Mouse (Mus musculus) kidney, embryonic 14.5 days (tissue): Measurements from ENCODE around the gene Aifm1. TPM values are rescaled to one million over a fixed set of nuclear protein-coding genes. Genes with fewer than 3 reads are reported as not detected.

Experiments
- ATAC-seq: fragments of 200-750 bp; cut with Nextera tagmentation; 2 replicates; pipeline ENCODE4 v1.8.0; 2017; ENCODE audit warnings: moderate number of reproducible peaks, mild to moderate bottlenecking, moderate TSS enrichment, moderate library complexity; ENCODE audit not compliant: low FRiP score, low TSS enrichment
- H3K27ac ChIP-seq: fragments of 300-500 bp; sonication (generic); 2 replicates; pipeline ENCODE4 v1.5.1; 2014; ENCODE audit warnings: low read depth, mild to moderate bottlenecking, low read length, moderate library complexity, mixed read lengths
- H3K27me3 ChIP-seq: fragments of 300-500 bp; sonication (generic); 2 replicates; pipeline ENCODE4 v1.6.1; 2014; ENCODE audit warnings: mild to moderate bottlenecking, low read length; ENCODE audit not compliant: control insufficient read depth, insufficient read depth
- H3K36me3 ChIP-seq: fragments of 300-500 bp; sonication (generic); 2 replicates; pipeline ENCODE4 v1.6.1; 2014; ENCODE audit warnings: low read length, mixed read lengths; ENCODE audit not compliant: control insufficient read depth, insufficient read depth
- H3K4me1 ChIP-seq: fragments of 300-500 bp; sonication (generic); 2 replicates; pipeline ENCODE4 v1.6.1; 2014; ENCODE audit warnings: low read length, mixed read lengths; ENCODE audit not compliant: control insufficient read depth, insufficient read depth
- H3K4me2 ChIP-seq: fragments of 300-500 bp; sonication (generic); replicated peaks from 2 replicates; pipeline ENCODE4 v1.6.1; 2014; ENCODE audit warnings: low read depth, mild to moderate bottlenecking, low read length
- H3K4me3 ChIP-seq: fragments of 300-500 bp; sonication (generic); 2 replicates; pipeline ENCODE4 v1.5.1; 2014; ENCODE audit warnings: mild to moderate bottlenecking, low read length
- H3K9ac ChIP-seq: fragments of 300-500 bp; sonication (generic); 2 replicates; pipeline ENCODE4 v1.6.1; 2014; ENCODE audit warnings: low read depth, mild to moderate bottlenecking, low read length, moderate library complexity
- H3K9me3 ChIP-seq: fragments of 300-500 bp; sonication (generic); 2 replicates; pipeline ENCODE4 v1.6.1; 2016; ENCODE audit warnings: low read length; ENCODE audit not compliant: control insufficient read depth
- WGBS: fragments of 180-500 bp; shearing (Covaris S2); extraction: QIAGEN DNeasy Blood & Tissue Kit; methylation state at CpG from one replicate; pipeline ENCODE4 v1.1.7; 2014; 5-methylcytosine and 5-hydroxymethylcytosine counted together
- polyA plus RNA-seq: library from polyadenylated mRNA; unstranded; fragments of >200 nt; fragmentation: Nextera tagmentation; extraction: Ambion mirVana; gene quantifications from 2 replicates; pipeline ENCODE4 v1.2.1, GENCODE M21; 2014

The Aifm1 gene
- polyA plus RNA-seq, 1 experiment from 2014 or later, result 72.8 TPM

DNA sequence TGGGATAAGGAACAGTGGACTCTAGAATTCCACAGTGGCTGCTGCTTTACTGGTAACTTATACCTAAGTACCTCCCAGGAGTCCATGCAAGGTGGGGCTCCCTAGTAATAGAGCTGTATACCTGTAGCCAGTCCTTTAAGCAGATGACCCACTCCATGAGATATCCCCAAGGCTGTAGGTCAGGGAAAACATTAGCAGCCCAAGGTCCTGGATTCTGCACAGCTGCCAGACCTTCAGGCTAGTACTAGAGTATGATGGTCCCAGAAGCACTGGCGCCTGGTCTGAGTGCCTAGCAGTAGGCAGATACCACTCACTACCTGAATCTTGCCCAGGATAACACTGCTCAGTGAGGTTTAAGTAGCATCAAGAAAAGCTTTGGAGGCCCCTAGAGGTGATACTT, 79.1 kb downstream of the Aifm1 start:
- H3K27ac ChIP-seq, result no peak overlapping the region
- WGBS, result 79% methylated on average over 1 of the region's 1 CpGs
- H3K9ac ChIP-seq, result no peak overlapping the region
- H3K4me3 ChIP-seq, result no peak overlapping the region
- H3K4me2 ChIP-seq, result no peak overlapping the region
- no peaks in the 10 kb centered on the region for H3K36me3 ChIP-seq
- peaks cover 12% of the 10 kb centered on the region; the same call in 1 of the 2 replicates for H3K4me1 ChIP-seq
- no peaks in the 10 kb centered on the region for H3K27me3 ChIP-seq
- no peaks in the 10 kb centered on the region for H3K9me3 ChIP-seq
- ATAC-seq, result no peak

DNA sequence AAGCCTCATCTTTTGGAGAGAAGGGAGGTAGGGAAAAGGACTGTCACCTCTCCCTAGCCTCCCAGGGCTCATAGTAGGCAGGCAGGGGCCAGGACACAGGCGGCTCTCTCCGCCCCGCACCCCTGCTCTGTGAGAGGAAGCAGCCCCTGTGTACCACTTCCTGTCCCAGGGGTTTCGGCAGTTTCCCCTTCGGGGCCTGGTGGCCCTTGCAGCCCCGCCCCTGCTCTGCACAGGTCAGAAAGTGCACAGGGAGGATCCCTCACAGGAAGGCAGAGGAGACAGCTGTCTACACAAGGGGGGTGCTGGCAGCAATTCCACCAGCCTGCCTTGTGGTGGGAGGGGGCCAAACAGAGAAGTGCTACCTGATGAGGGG, 79.8 kb downstream of the Aifm1 start:
- no peaks in the 10 kb centered on the region for H3K27me3 ChIP-seq
- no peak overlapping the region for H3K27ac ChIP-seq
- ATAC-seq, result peak; percentile 78
- WGBS, result 44% methylated on average over 6 of the region's 6 CpGs
- no peaks in the 10 kb centered on the region for H3K9me3 ChIP-seq
- no peaks in the 10 kb centered on the region for H3K36me3 ChIP-seq
- H3K4me3 ChIP-seq, result no peak overlapping the region
- H3K4me2 ChIP-seq, result no peak overlapping the region; the same call in 1 of the 2 replicates
- H3K4me1 ChIP-seq, result peaks cover 7% of the 10 kb centered on the region; the same call in 1 of the 2 replicates
- H3K9ac ChIP-seq, result no peak overlapping the region

DNA sequence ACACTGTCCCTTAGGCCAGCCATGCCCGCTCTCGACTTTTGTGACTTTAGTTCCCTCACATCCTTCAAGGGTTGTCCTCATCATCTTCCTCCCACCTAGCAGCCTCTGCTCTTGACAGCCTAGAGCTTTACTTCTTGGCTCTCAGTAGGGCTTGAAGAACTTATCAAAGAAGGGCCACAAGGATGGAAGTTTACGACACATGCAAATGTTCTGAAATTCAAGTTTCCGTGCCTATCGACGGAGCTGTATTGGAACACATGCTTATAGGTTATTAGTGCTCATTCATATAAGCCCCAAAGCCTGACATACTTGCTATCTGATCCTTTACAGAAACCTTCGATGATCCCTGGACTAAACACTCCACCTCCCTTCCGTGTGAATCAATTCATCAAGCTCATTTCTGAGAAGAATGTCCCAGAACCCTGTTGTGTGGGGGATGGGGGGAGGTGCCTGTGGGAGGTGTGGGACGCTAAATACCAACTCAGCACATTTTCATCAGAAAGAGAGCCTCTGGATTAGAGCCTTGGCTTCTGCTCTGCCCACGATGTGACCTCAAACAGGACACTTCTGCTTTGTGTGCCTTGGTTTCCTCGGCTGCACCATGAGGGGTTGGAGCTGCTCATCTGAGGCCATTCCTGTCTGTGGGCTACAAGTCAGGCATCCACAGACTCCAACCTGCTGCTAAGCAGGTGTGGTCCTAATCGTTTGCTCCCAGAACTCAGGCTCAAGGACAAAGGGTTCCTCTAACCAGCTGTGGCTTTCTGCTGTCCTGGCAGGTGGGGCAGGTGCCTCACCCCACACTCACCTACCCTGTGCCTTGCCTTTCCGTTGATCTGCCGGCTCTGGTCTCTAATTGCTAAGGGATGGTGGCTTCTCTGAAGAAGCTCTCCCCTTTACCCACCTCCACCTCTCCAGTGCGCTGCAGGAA, 80.5 kb downstream of the Aifm1 start:
- H3K36me3 ChIP-seq, result no peaks in the 10 kb centered on the region
- H3K27me3 ChIP-seq, result no peaks in the 10 kb centered on the region
- H3K9me3 ChIP-seq, result no peaks in the 10 kb centered on the region
- no peak overlapping the region for H3K4me2 ChIP-seq
- 62% methylated on average over 15 of the region's 15 CpGs for WGBS
- peaks cover 7% of the 10 kb centered on the region; the same call in 1 of the 2 replicates for H3K4me1 ChIP-seq
- ATAC-seq, result no peak
- H3K27ac ChIP-seq, result no peak overlapping the region
- no peak overlapping the region for H3K4me3 ChIP-seq
- no peak overlapping the region for H3K9ac ChIP-seq

DNA sequence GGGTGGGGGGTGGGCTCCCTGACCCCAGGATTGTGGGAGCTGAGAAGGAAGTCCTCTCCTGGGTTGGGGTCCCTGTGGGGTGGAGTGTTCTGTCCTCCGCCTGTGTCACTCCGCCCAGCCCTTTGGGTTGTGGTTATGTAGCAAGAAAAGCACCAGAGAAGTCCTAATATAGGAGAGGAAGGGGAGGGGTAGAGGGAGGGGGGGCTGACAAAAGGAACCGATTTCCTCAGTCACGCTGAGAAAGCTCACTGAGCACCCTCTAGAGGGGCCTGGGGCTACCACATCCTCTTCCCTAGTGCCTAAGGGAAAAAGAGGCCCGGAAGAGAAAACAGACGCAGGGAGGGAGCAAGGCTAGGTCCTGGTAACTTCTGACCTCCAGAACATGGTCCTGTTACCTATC, 83.8 kb downstream of the Aifm1 start:
- ATAC-seq, result no peak; the same call in 1 of the 2 replicates
- H3K27ac ChIP-seq, result no peak overlapping the region

DNA sequence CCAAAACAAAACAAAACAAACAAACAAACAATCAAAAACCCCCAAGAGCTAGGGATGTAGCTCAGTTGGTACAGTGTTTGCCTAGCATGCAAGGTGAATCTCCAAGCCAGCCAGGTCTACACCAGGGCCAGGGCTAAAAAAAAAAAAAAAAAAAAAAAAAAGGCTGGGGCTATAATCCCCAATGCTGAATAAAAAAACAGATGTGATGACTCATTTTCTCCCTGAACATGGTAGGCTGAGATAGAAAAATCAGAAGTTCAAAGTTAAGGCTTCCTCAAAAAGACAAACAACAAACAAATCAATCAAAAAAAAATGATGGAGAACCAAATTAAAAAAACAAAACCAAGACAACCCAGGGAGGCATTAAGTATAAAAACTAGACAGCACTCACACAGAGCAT, 84.3 kb downstream of the Aifm1 start:
- Histone ChIP-seq H3K27ac (no peak overlapping the region), H3K27me3 (no peaks in the 10 kb centered on the region), H3K9me3 (no peaks in the 10 kb centered on the region), H3K4me3 (no peak overlapping the region), H3K9ac (no peak overlapping the region), H3K36me3 (no peaks in the 10 kb centered on the region), H3K4me1 (peaks cover 14% of the 10 kb centered on the region; the same call in 1 of the 2 replicates), H3K4me2 (no peak overlapping the region)
- ATAC-seq, result no peak

More for the DNA sequence above, 83.8 kb downstream of the Aifm1 start:
- Histone ChIP-seq H3K4me3 (no peak overlapping the region), H3K9ac (no peak overlapping the region), H3K4me1 (peaks cover 14% of the 10 kb centered on the region; the same call in 1 of the 2 replicates), H3K36me3 (no peaks in the 10 kb centered on the region), H3K27me3 (no peaks in the 10 kb centered on the region), H3K4me2 (no peak overlapping the region), H3K9me3 (no peaks in the 10 kb centered on the region)
- WGBS, result 39% methylated on average over 6 of the region's 6 CpGs

DNA sequence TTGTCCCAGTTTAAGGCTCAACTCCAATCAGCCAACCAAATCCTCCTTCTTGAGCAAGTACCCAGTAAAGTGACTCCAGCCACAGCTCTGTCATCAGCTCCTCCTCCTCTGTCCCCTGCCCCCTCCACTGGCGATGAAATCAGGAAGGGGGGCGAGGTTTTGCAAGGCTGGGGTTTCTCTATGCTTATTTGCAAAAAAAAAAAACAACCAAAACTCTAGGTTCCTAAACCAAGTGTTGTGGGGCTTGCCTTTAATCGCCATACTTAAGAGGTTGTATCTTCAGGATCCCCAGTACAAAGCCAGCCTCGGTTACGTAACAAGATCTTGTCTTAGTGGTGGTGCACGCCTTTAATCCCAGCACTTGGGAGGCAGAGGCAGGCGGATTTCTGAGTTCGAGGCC, 84.7 kb downstream of the Aifm1 start:
- H3K9ac ChIP-seq, result no peak overlapping the region
- peaks cover 14% of the 10 kb centered on the region; the same call in 1 of the 2 replicates for H3K4me1 ChIP-seq
- no peaks in the 10 kb centered on the region for H3K27me3 ChIP-seq
- no peak overlapping the region for H3K4me2 ChIP-seq
- WGBS, result 79% methylated on average over 8 of the region's 8 CpGs
- ATAC-seq, result no peak
- H3K36me3 ChIP-seq, result no peaks in the 10 kb centered on the region
- no peak overlapping the region for H3K27ac ChIP-seq
- no peak overlapping the region for H3K4me3 ChIP-seq
- H3K9me3 ChIP-seq, result no peaks in the 10 kb centered on the region

DNA sequence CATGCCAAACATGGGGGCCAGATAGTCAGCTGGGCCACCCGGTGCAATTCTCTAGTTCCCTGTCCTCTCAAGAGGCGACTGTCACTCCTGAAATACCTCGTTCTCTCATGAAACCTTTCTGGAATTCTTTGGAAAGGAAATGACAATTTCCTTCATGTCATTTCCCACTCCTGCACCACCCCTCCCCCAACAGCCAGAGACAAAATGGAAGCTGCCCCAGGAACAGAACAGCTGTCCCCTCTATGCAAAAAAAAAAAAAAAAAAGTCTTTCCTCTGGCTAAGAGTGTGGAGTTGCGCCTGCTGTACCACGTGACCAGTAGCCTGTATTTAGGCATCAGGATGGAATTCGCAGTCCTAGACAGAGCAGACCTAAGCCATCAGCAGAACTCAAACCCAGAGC, 85.1 kb downstream of the Aifm1 start:
- peaks cover 10% of the 10 kb centered on the region; the same call in 1 of the 2 replicates for H3K4me1 ChIP-seq
- no peaks in the 10 kb centered on the region for H3K9me3 ChIP-seq
- H3K9ac ChIP-seq, result no peak overlapping the region
- no peaks in the 10 kb centered on the region for H3K36me3 ChIP-seq
- 86% methylated on average over 6 of the region's 6 CpGs for WGBS
- no peaks in the 10 kb centered on the region for H3K27me3 ChIP-seq
- no peak overlapping the region for H3K27ac ChIP-seq
- ATAC-seq, result no peak
- no peak overlapping the region for H3K4me3 ChIP-seq
- no peak overlapping the region for H3K4me2 ChIP-seq

DNA sequence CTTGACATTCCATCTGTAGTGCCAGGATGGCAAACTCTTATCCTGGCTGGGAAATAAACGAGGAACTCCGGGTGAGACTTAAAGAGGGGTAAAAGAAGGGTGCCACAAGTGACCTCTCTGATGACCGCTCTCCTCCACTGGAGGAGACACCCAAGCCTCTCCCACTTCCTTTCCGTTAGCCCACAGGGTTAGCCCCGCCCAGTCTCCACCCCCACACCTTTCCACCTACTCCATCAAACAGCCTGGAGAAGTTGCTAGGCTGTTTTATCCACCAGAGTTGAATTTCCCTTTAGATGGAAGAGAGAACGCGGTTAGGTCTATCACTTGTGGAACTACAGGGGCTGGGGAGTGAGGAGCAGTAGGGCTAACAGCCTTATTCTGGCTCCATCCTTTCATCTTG, 88.1 kb downstream of the Aifm1 start:
- no peaks in the 10 kb centered on the region for H3K36me3 ChIP-seq
- H3K4me2 ChIP-seq, result no peak overlapping the region
- H3K9ac ChIP-seq, result no peak overlapping the region
- WGBS, result 53% methylated on average over 7 of the region's 7 CpGs
- no peaks in the 10 kb centered on the region for H3K9me3 ChIP-seq
- ATAC-seq, result no peak
- no peak overlapping the region for H3K27ac ChIP-seq
- peaks cover 6% of the 10 kb centered on the region; the same call in 1 of the 2 replicates for H3K4me1 ChIP-seq
- no peak overlapping the region for H3K4me3 ChIP-seq
- no peaks in the 10 kb centered on the region for H3K27me3 ChIP-seq
